Mouse (Mus musculus) lung, postnatal 0 days (tissue): ENCODE measurements around the gene Mrc2. TPM values are rescaled to one million over a fixed set of nuclear protein-coding genes. Genes with fewer than 3 reads are reported as not detected.

ENCODE experiments used
- ATAC-seq: fragments of 200-750 bp; cut with Nextera tagmentation; 2 replicates; pipeline ENCODE4 v1.8.0; 2017; ENCODE audit warnings: moderate library complexity
- DNase-seq: peaks from one replicate; pipeline ENCODE4 v3.0.0-alpha.2; 2016; ENCODE audit warnings: low spot score
- H3K27ac ChIP-seq: fragments of 300-500 bp; sonication (generic); 2 replicates; pipeline ENCODE4 v1.5.1; 2014; ENCODE audit warnings: antibody characterized with exemption, mild to moderate bottlenecking, low read length, mixed read lengths
- H3K27me3 ChIP-seq: fragments of 300-500 bp; sonication (generic); replicated peaks from 2 replicates; pipeline ENCODE4 v1.6.1; 2014; ENCODE audit warnings: low read length, mixed read lengths; ENCODE audit not compliant: insufficient read depth
- H3K36me3 ChIP-seq: fragments of 300-500 bp; sonication (generic); 2 replicates; pipeline ENCODE4 v1.6.1; 2014; ENCODE audit warnings: low read length, mixed read lengths; ENCODE audit not compliant: insufficient read depth
- H3K4me1 ChIP-seq: fragments of 300-500 bp; sonication (generic); 2 replicates; pipeline ENCODE4 v1.6.1; 2014; ENCODE audit warnings: antibody characterized with exemption, low read depth, low read length, mixed read lengths; ENCODE audit not compliant: insufficient read depth
- H3K4me2 ChIP-seq: fragments of 300-500 bp; sonication (generic); replicated peaks from 2 replicates; pipeline ENCODE4 v1.6.1; 2014; ENCODE audit warnings: low read depth, mild to moderate bottlenecking, low read length, moderate library complexity, mixed read lengths
- H3K4me3 ChIP-seq: fragments of 300-500 bp; sonication (generic); 2 replicates; pipeline ENCODE4 v1.5.1; 2014; ENCODE audit warnings: low read depth, low read length
- H3K9ac ChIP-seq: fragments of 300-500 bp; sonication (generic); replicated peaks from 2 replicates; pipeline ENCODE4 v1.6.1; 2014; ENCODE audit warnings: low read depth, mild to moderate bottlenecking
- H3K9me3 ChIP-seq: fragments of 300-500 bp; sonication (generic); 2 replicates; pipeline ENCODE4 v1.6.1; 2016; ENCODE audit warnings: low read length, mixed read lengths
- CTCF ChIP-seq: IDR thresholded peaks from 2 replicates; pipeline ENCODE4 v1.5.1; 2016; ENCODE audit warnings: antibody characterized with exemption, mild to moderate bottlenecking
- EP300 ChIP-seq: IDR thresholded peaks from 2 replicates; pipeline ENCODE4 v1.6.1; 2016; ENCODE audit warnings: antibody characterized with exemption, mild to moderate bottlenecking, control low read depth
- WGBS: fragments of 180-500 bp; shearing (Covaris S2); extraction: QIAGEN DNeasy Blood & Tissue Kit; methylation state at CpG from one replicate; pipeline ENCODE4 v1.1.7; 2014; 5-methylcytosine and 5-hydroxymethylcytosine counted together
- polyA plus RNA-seq: library from polyadenylated mRNA; unstranded; fragments of >200 nt; fragmentation: Nextera tagmentation; extraction: Ambion mirVana; gene quantifications from 2 replicates; pipeline ENCODE4 v1.2.1, GENCODE M21; 2015

Mrc2 gene
- polyA plus RNA-seq, 1 experiment from 2014 or later, result 20.0 TPM

GRCm38 (mm10) chr11:105366051-105366450, 73.6 kb downstream of the Mrc2 start:
- WGBS, result 56% methylated on average over 3 of the region's 4 CpGs
- Histone ChIP-seq H3K27ac (no peak overlapping the region), H3K27me3 (no peaks in the 10 kb centered on the region), H3K4me2 (no peak overlapping the region), H3K9me3 (no peaks in the 10 kb centered on the region), H3K36me3 (no peaks in the 10 kb centered on the region), H3K9ac (no peak overlapping the region), H3K4me3 (no peak overlapping the region), H3K4me1 (no peaks in the 10 kb centered on the region)
- no peak for TF ChIP-seq CTCF
- no peak for TF ChIP-seq EP300
- no peak for ATAC-seq
- DNase-seq, result no peak

GRCm38 (mm10) chr11:105367163-105367562, 74.7 kb downstream of the Mrc2 start:
- TF ChIP-seq EP300 (no peak), CTCF (no peak)
- ATAC-seq, result no peak
- 77% methylated on average over 3 of the region's 3 CpGs for WGBS

GRCm38 (mm10) chr11:105368833-105369232, 76.4 kb downstream of the Mrc2 start:
- Histone ChIP-seq H3K4me1 (no peaks in the 10 kb centered on the region), H3K9ac (no peak overlapping the region), H3K4me3 (no peak overlapping the region), H3K27me3 (no peaks in the 10 kb centered on the region), H3K4me2 (no peak overlapping the region), H3K27ac (no peak overlapping the region), H3K9me3 (no peaks in the 10 kb centered on the region), H3K36me3 (no peaks in the 10 kb centered on the region)
- no peak for DNase-seq
- no peak for ATAC-seq
- WGBS, result 73% methylated on average over 5 of the region's 5 CpGs
- TF ChIP-seq CTCF (no peak), EP300 (no peak)

More at GRCm38 (mm10) chr11:105367163-105367562, 74.7 kb downstream of the Mrc2 start:
- Histone ChIP-seq H3K36me3 (no peaks in the 10 kb centered on the region), H3K9ac (no peak overlapping the region), H3K9me3 (no peaks in the 10 kb centered on the region), H3K27ac (no peak overlapping the region), H3K4me3 (no peak overlapping the region), H3K4me1 (no peaks in the 10 kb centered on the region), H3K4me2 (no peak overlapping the region), H3K27me3 (no peaks in the 10 kb centered on the region)
- DNase-seq, result no peak

DNA sequence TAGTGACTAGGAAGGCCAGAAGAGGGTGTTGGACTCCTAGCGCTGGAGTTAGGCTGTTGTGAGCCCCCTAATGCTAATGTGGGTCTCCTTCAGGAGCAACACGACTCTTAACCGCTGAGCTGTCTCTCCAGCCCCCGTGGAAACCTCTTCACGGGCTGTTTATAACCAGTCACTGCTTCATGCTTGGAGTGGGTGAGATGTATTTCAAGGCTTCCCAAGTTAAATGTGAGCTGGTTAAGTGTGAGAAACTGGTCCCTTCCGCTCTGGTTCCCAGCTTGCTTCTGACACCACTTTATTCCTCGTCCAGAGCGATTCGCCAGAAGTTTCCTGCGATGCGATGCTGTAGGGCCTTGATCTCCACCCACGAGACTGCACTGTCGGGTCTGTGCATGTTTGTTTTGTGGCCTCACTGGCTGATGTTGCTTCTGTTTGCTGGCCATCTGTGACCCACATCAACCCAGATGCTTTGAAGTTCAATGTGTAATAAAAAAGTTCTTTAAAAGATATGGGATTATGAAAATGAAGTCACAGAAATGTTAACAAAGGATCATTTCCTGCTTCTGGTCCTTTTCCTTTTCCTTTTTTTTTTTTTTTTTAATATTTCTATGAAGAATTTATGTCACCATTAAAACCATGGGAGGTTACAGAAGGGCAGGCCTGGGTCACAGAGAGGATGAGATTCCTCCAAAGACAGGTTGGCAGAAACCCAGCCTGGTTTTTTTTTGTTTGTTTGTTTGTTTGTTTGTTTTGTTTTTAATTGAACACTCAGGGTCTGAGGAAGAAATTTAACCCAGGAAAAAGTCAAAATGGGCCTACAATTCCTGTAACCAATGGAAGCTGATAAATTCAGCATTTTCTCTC, 77.3 kb downstream of the Mrc2 start:
- no peaks in the 10 kb centered on the region for H3K9me3 ChIP-seq
- ATAC-seq (no peak), DNase-seq (no peak)
- no peak overlapping the region for H3K9ac ChIP-seq
- no peak overlapping the region for H3K4me2 ChIP-seq
- 70% methylated on average over 13 of the region's 13 CpGs for WGBS
- H3K36me3 ChIP-seq, result no peaks in the 10 kb centered on the region
- H3K27me3 ChIP-seq, result no peaks in the 10 kb centered on the region
- H3K27ac ChIP-seq, result no peak overlapping the region
- no peak overlapping the region for H3K4me3 ChIP-seq
- TF ChIP-seq CTCF (no peak), EP300 (no peak)
- no peaks in the 10 kb centered on the region for H3K4me1 ChIP-seq

DNA sequence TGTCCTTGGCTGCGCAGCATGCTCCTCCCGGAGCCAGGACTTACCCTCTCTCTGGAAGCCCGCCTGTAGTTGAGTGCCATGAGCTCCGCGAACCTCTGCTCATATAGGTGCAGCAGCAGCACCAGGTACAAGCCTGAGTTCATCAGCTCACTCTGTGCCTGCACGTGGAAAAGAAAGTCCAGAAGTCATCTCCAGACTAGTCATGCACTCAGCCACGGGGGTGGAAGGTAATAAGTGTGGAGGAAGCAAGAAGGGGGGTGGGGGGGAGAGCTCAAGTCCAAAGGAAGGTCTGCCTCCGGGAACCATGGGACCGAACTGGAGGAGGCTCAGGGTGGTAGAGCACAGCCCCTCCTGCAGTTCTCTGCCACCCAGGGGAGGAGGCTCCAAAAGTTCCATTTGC, 79.4 kb downstream of the Mrc2 start:
- no peak overlapping the region for H3K27ac ChIP-seq
- no peaks in the 10 kb centered on the region for H3K36me3 ChIP-seq
- H3K4me3 ChIP-seq, result no peak overlapping the region
- no peak for DNase-seq
- H3K9me3 ChIP-seq, result no peaks in the 10 kb centered on the region
- no peak overlapping the region for H3K4me2 ChIP-seq
- no peaks in the 10 kb centered on the region for H3K27me3 ChIP-seq
- 61% methylated on average over 9 of the region's 9 CpGs for WGBS
- peak; percentile 43; the same call in 1 of the 2 replicates for ATAC-seq
- H3K9ac ChIP-seq, result no peak overlapping the region
- H3K4me1 ChIP-seq, result no peaks in the 10 kb centered on the region
- TF ChIP-seq EP300, result no peak
- TF ChIP-seq CTCF, result no peak

DNA sequence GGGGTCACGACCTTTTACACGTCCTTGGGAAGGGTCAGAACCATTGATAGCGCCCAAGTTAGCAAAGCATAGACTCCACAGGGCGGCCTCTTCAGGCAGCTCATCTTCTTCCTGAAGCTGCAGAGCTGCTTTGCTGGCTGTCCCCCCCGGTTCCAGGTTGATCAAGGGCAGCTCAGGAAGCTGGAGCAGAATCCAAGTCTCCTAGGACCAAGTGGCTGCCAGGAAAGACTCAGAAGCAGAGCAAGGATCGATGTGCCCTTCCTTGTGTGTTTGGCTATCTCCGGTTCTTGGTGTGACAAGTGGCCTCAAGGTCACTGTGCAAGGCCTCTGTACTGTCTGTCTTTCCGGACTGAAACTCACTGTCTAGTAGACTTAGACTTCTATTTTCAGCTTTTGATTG, 81.4 kb downstream of the Mrc2 start:
- DNase-seq, result no peak
- Histone ChIP-seq H3K9ac (no peak overlapping the region), H3K27ac (no peak overlapping the region), H3K27me3 (no peaks in the 10 kb centered on the region), H3K4me3 (no peak overlapping the region), H3K36me3 (no peaks in the 10 kb centered on the region), H3K4me1 (no peaks in the 10 kb centered on the region), H3K9me3 (no peaks in the 10 kb centered on the region), H3K4me2 (no peak overlapping the region)
- ATAC-seq, result no peak
- WGBS, result 62% methylated on average over 8 of the region's 8 CpGs
- no peak for TF ChIP-seq CTCF
- TF ChIP-seq EP300, result no peak
